ENCODE assay signal across 14 mouse cellular contexts in the genomic region with DNA sequence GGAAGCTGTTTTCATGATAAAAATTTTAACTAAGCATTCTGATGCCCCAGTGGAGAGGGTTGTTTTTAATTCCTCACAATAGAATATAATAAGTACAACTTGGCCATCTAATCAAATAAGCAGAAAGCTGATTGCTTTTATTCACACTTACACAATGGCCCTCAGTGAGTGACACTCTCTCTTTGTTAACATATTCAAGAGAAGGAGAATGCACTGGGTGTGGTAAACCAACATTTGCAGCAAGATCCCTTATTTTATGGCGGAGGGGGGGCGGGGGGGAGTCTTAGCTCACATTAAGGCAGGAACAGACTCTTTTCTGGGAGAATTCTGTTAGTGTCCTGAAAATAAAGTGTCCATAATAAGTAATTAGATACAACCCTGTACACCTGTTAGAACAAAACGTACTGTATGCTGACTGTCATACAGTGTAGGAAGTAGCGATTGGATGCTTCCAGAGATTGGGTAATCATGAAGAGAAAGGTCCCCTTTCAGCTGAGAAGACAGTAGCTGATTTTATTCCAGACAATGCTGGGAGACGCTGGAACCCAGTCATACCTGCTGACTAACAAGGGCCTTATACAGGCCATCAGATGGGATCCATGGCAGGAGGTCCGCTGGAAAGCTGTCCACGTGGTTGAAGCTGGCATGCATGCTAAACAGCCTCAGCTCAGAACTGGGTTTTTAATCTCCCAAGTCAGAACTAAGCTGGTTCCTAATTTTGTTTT.
A peak's percentile ranks its signal among the peaks of the same experiment; 100 is the strongest.
DNase-seq lines count a peak whose midpoint lies in the region; ATAC-seq lines count a peak whose summit lies in the region.
"Had no signal": no experiment of that assay in that cellular context is flagged by ENCODE, and none has a peak within 500 bp of the region (broad histone marks: within the 10 kb centered on the region; RNA-seq: fewer than 3 reads in every experiment).

No protein-coding gene starts in this region.

- no peak overlapping the region for H3K9ac ChIP-seq in hindbrain, embryonic 14.5 days
- H3K9ac ChIP-seq: kidney, embryonic 15.5 days; liver, embryonic 12.5 days had no signal

- H3K36me3 ChIP-seq in hindbrain, embryonic 14.5 days (replicated peaks; ENCODE audit: control insufficient read depth, insufficient read depth), result no peaks in the 10 kb centered on the region
- H3K36me3 ChIP-seq: G1E; kidney, embryonic 15.5 days; liver, embryonic 12.5 days had no signal

- H3K4me3 ChIP-seq in hindbrain, embryonic 14.5 days (replicated peaks; ENCODE audit: low read length), result no peak overlapping the region
- H3K4me3 ChIP-seq: kidney, embryonic 15.5 days; left cerebral cortex, adult 2 months; liver, embryonic 12.5 days had no signal

- 0 out of 2 replicates have a peak, but pooled peaks cover 4% of the 10 kb centered on the region for H3K4me1 ChIP-seq in hindbrain, embryonic 14.5 days (replicated peaks; ENCODE audit: control insufficient read depth, insufficient read depth, low read length)
- H3K4me1 ChIP-seq: kidney, embryonic 15.5 days; liver, embryonic 12.5 days had no signal

- 40% methylated on average over 7 of the region's 7 CpGs for WGBS in hindbrain, embryonic 14.5 days

- peak; percentile 36 for DNase-seq in layer of hippocampus, adult 11-12 months (ENCODE audit: low spot score)
- DNase-seq in layer of hippocampus, postnatal 14 days (ENCODE audit: low spot score in 2 of 2), result no peak
- peak; percentile 84 for DNase-seq in brain, adult 2 months (ENCODE audit: low read depth, low spot score)
- peak; percentile 51 to 69 for DNase-seq in cerebellum, postnatal 25 days
- no peak for DNase-seq in hindbrain, embryonic 14.5 days (ENCODE audit: low spot score)
- DNase-seq in MN1 (ENCODE audit: low spot score), result no peak
- no peak for DNase-seq in urinary bladder, adult 18-20 months (ENCODE audit: low spot score in 2 of 2)
- DNase-seq in adrenal gland, adult (ENCODE audit: inconsistent age in 2 of 2, low spot score in 1 of 2), result no peak
- DNase-seq: thymus, postnatal 36 days had no signal

- H3K4me2 ChIP-seq in hindbrain, embryonic 14.5 days (replicated peaks), result peak overlapping the region; percentile 11; the same call in 1 of the 2 replicates
- H3K4me2 ChIP-seq: heart, embryonic 11.5 days; kidney, embryonic 15.5 days; liver, embryonic 12.5 days had no signal

- no peak overlapping the region for H3K27ac ChIP-seq in hindbrain, embryonic 14.5 days
- H3K27ac ChIP-seq: kidney, embryonic 15.5 days; left cerebral cortex, adult 2 months; liver, embryonic 12.5 days had no signal

- no peaks in the 10 kb centered on the region for H3K27me3 ChIP-seq in hindbrain, embryonic 14.5 days (ENCODE audit: control insufficient read depth, insufficient read depth, low read length)
- H3K27me3 ChIP-seq: kidney, embryonic 15.5 days; liver, embryonic 12.5 days had no signal

- ATAC-seq in hindbrain, embryonic 14.5 days (ENCODE audit: low FRiP score), result peak; percentile 55; the same call in 1 of the 2 replicates
- ATAC-seq: liver, embryonic 12.5 days had no signal

- no peaks in the 10 kb centered on the region for H3K9me3 ChIP-seq in hindbrain, embryonic 14.5 days (ENCODE audit: control insufficient read depth, low read length)
- H3K9me3 ChIP-seq: G1E; kidney, embryonic 15.5 days; liver, embryonic 12.5 days had no signal

Comparison
In these comparisons a context has a peak if more than half of its experiments do, and no peak if none do; other contexts are left out.
1. DNase-seq: peak in layer of hippocampus, adult 11-12 months (single experiment), brain, adult 2 months (single experiment) and cerebellum, postnatal 25 days (2 of 2); none in layer of hippocampus, postnatal 14 days (0 of 2), hindbrain, embryonic 14.5 days (single experiment), MN1 (single experiment), urinary bladder, adult 18-20 months (0 of 2) and adrenal gland, adult (0 of 2).